In the genomic region with DNA sequence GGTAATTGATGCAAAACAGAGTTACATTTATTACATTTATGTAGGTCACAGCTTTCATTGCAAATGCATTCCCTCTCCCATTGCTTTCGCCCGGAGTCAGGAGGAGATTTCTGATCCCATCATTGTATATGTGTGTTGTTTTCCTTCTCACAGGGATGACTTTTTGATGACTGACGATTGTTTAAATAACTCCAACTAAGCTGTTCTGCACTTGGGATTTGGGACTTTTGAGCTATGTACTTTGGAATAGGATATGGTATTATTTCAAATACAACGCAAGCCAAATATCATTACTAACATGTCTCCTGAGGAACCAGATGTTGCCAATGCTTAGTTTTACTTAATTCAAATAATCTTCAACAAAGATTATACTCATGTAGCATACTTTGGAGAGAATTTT, we compare ENCODE assay signal across 35 mouse cellular contexts.
"Had no signal": no experiment of that assay in that cellular context is flagged by ENCODE, and none has a peak within 500 bp of the region (broad histone marks: within the 10 kb centered on the region; RNA-seq: fewer than 3 reads in every experiment).

No protein-coding gene starts in this region.

- DNase-seq: heart, postnatal 10 days; heart, postnatal 14 days; heart, postnatal 36 days; heart, postnatal 4 days; kidney, adult 11 months; kidney, adult 18-20 months; kidney, adult 2 months; kidney, adult 8-10 months; kidney, adult 9 months; kidney, postnatal 10 days; kidney, postnatal 14 days; kidney, postnatal 25 days; kidney, postnatal 36 days; kidney, postnatal 4 days; layer of hippocampus, adult 9-11 months; layer of hippocampus, postnatal 36 days had no signal

- H3K4me2 ChIP-seq: heart, embryonic 11.5 days; heart, embryonic 12.5 days; heart, embryonic 13.5 days; heart, embryonic 15.5 days; hindbrain, embryonic 12.5 days; hindbrain, embryonic 13.5 days; hindbrain, embryonic 14.5 days; hindbrain, embryonic 15.5 days; intestine, embryonic 15.5 days; kidney, embryonic 15.5 days had no signal

- H3K9ac ChIP-seq: heart, embryonic 12.5 days; heart, embryonic 13.5 days; heart, embryonic 15.5 days; hindbrain, embryonic 12.5 days; hindbrain, embryonic 13.5 days; hindbrain, embryonic 14.5 days; hindbrain, embryonic 15.5 days; intestine, embryonic 15.5 days; kidney, embryonic 15.5 days had no signal

- H3K27me3 ChIP-seq: heart, embryonic 12.5 days; heart, embryonic 13.5 days; heart, embryonic 15.5 days; hindbrain, embryonic 12.5 days; hindbrain, embryonic 13.5 days; hindbrain, embryonic 15.5 days; intestine, embryonic 15.5 days; kidney, embryonic 15.5 days had no signal

- H3K4me3 ChIP-seq: heart, embryonic 10.5 days; heart, embryonic 12.5 days; heart, embryonic 13.5 days; heart, embryonic 15.5 days; hindbrain, embryonic 10.5 days; hindbrain, embryonic 12.5 days; hindbrain, embryonic 13.5 days; hindbrain, embryonic 15.5 days; intestine, embryonic 15.5 days; kidney, embryonic 15.5 days; layer of hippocampus, adult 2 months had no signal

- H3K9me3 ChIP-seq: heart, embryonic 10.5 days; heart, embryonic 12.5 days; heart, embryonic 13.5 days; heart, embryonic 15.5 days; hindbrain, embryonic 10.5 days; hindbrain, embryonic 12.5 days; hindbrain, embryonic 13.5 days; hindbrain, embryonic 15.5 days; intestine, embryonic 15.5 days; kidney, embryonic 15.5 days had no signal

- H3K36me3 ChIP-seq: heart, embryonic 10.5 days; heart, embryonic 12.5 days; heart, embryonic 13.5 days; heart, embryonic 15.5 days; hindbrain, embryonic 10.5 days; hindbrain, embryonic 12.5 days; hindbrain, embryonic 13.5 days; hindbrain, embryonic 15.5 days; intestine, embryonic 15.5 days; kidney, embryonic 15.5 days had no signal

- ATAC-seq: hindbrain, embryonic 16.5 days; hindbrain, postnatal 0 days; inflammation-experienced regulatory T-cells, adult 6 months; intestine, embryonic 15.5 days; intestine, embryonic 16.5 days; intestine, postnatal 0 days had no signal

- H3K4me1 ChIP-seq: heart, embryonic 10.5 days; heart, embryonic 12.5 days; heart, embryonic 13.5 days; heart, embryonic 15.5 days; hindbrain, embryonic 13.5 days; hindbrain, embryonic 15.5 days; intestine, embryonic 15.5 days; kidney, embryonic 15.5 days had no signal

- H3K27ac ChIP-seq: heart, embryonic 10.5 days; heart, embryonic 13.5 days; heart, embryonic 15.5 days; hindbrain, embryonic 10.5 days; hindbrain, embryonic 12.5 days; hindbrain, embryonic 13.5 days; hindbrain, embryonic 14.5 days; hindbrain, embryonic 15.5 days; hindbrain, postnatal 0 days; intestine, embryonic 15.5 days; kidney, embryonic 15.5 days; kidney, postnatal 0 days; layer of hippocampus, adult 2 months had no signal
